ENCODE assay signal across 22 mouse cellular contexts in genomic region chr15:26774895-26775294, GRCm38 (mm10).
"Had no signal": no experiment of that assay in that cellular context is flagged by ENCODE, and none has a peak within 500 bp of the region (broad histone marks: within the 10 kb centered on the region; RNA-seq: fewer than 3 reads in every experiment).

No protein-coding gene starts in this region.

- H3K27me3 ChIP-seq: lung, embryonic 15.5 days; midbrain, embryonic 12.5 days; neural tube, embryonic 13.5 days; neural tube, embryonic 15.5 days; stomach, embryonic 15.5 days had no signal

- H3K9me3 ChIP-seq: lung, embryonic 15.5 days; midbrain, embryonic 10.5 days; midbrain, embryonic 12.5 days; neural tube, embryonic 13.5 days; neural tube, embryonic 15.5 days; stomach, embryonic 15.5 days had no signal

- H3K4me3 ChIP-seq: lung, embryonic 15.5 days; midbrain, embryonic 10.5 days; midbrain, embryonic 12.5 days; myocyte; neural tube, embryonic 13.5 days; neural tube, embryonic 15.5 days; stomach, embryonic 15.5 days had no signal

- ATAC-seq: midbrain, embryonic 16.5 days had no signal

- H3K36me3 ChIP-seq: lung, embryonic 15.5 days; midbrain, embryonic 10.5 days; midbrain, embryonic 12.5 days; neural tube, embryonic 13.5 days; neural tube, embryonic 15.5 days; stomach, embryonic 15.5 days had no signal

- DNase-seq: lung, adult 18-20 months; lung, postnatal 14 days; lung, postnatal 4 days; midbrain, embryonic 14.5 days; retina, postnatal 1 day; right cerebral cortex, adult 18-20 months; right cerebral cortex, postnatal 25 days; right cerebral cortex, postnatal 4 days; spleen, adult 18-20 months; thymus, adult 2 months; thymus, postnatal 25 days; thymus, postnatal 4 days had no signal

- H3K9ac ChIP-seq: liver, embryonic 14.5 days; lung, embryonic 15.5 days; midbrain, embryonic 12.5 days; neural tube, embryonic 13.5 days; neural tube, embryonic 15.5 days; stomach, embryonic 15.5 days had no signal

- H3K4me2 ChIP-seq: lung, embryonic 15.5 days; midbrain, embryonic 12.5 days; neural tube, embryonic 13.5 days; neural tube, embryonic 15.5 days; stomach, embryonic 15.5 days had no signal

- H3K4me1 ChIP-seq: lung, embryonic 15.5 days; midbrain, embryonic 10.5 days; midbrain, embryonic 12.5 days; neural tube, embryonic 13.5 days; neural tube, embryonic 15.5 days; stomach, embryonic 15.5 days had no signal

- H3K27ac ChIP-seq: liver, embryonic 14.5 days; lung, embryonic 15.5 days; midbrain, embryonic 10.5 days; midbrain, embryonic 12.5 days; neural tube, embryonic 13.5 days; neural tube, embryonic 15.5 days; stomach, embryonic 15.5 days; stomach, postnatal 0 days had no signal
